Mouse (Mus musculus) adrenal gland, postnatal 10 days (tissue): ENCODE data around the gene Adam8. TPM values are rescaled to one million over a fixed set of nuclear protein-coding genes. Genes with fewer than 3 reads are reported as not detected.

ENCODE experiments used
- DNase-seq: peaks from one replicate; pipeline ENCODE4 v3.0.0; 2021; ENCODE audit warnings: mixed read lengths
- total RNA-seq, 2 experiments: library from RNA; stranded (reverse); gene quantifications; 2 replicates each; pipeline ENCODE4 v1.2.3; 2021

The Adam8 gene
- total RNA-seq, 2 experiments from 2014 or later: 1.9 to 2.9 TPM

- DNase-seq: peak; percentile 37
These were observed 13.2 kb downstream of the Adam8 start for GRCm38 (mm10) chr7:139979011-139979719.

GRCm38 (mm10) chr7:139978278-139978892 lies 14.0 kb downstream of the Adam8 start, which contains the start of gene 6430531B16Rik:
TSS of gene 6430531B16Rik (minus strand) at chr7:139978755.
- DNase-seq: peak; percentile 93

GRCm38 (mm10) chr7:139975471-139975870 lies 16.9 kb downstream of the Adam8 start:
- DNase-seq: no peak

GRCm38 (mm10) chr7:139974307-139974706 lies 18.1 kb downstream of the Adam8 start:
- no peak for DNase-seq

GRCm38 (mm10) chr7:139972923-139973331 lies 19.4 kb downstream of the Adam8 start:
- DNase-seq: no peak

GRCm38 (mm10) chr7:139971436-139971835 lies 20.9 kb downstream of the Adam8 start:
- peak; percentile 54 for DNase-seq

- DNase-seq: no peak
These were observed 21.4 kb downstream of the Adam8 start for GRCm38 (mm10) chr7:139970979-139971378.

GRCm38 (mm10) chr7:139970216-139970919 lies 22.0 kb downstream of the Adam8 start:
- DNase-seq: no peak

- DNase-seq: peak; percentile 91
These were observed 22.8 kb downstream of the Adam8 start for GRCm38 (mm10) chr7:139969348-139970130.

GRCm38 (mm10) chr7:139968428-139968827 lies 23.9 kb downstream of the Adam8 start:
- DNase-seq: no peak

- no peak for DNase-seq
These were observed 25.2 kb downstream of the Adam8 start for GRCm38 (mm10) chr7:139967175-139967574.

GRCm38 (mm10) chr7:139963814-139964213 lies 28.5 kb downstream of the Adam8 start:
- DNase-seq: no peak

- DNase-seq: peak; percentile 80
These were observed 31.2 kb downstream of the Adam8 start for GRCm38 (mm10) chr7:139961141-139961540.

GRCm38 (mm10) chr7:139957958-139958357 lies 34.4 kb downstream of the Adam8 start:
- peak; percentile 69 for DNase-seq

GRCm38 (mm10) chr7:139957437-139957836 lies 34.9 kb downstream of the Adam8 start:
- no peak for DNase-seq

GRCm38 (mm10) chr7:139956658-139957057 lies 35.7 kb downstream of the Adam8 start:
- DNase-seq: no peak

GRCm38 (mm10) chr7:139955505-139955904 lies 36.9 kb downstream of the Adam8 start:
- no peak for DNase-seq

- DNase-seq: no peak
These were observed 40.2 kb downstream of the Adam8 start for GRCm38 (mm10) chr7:139951991-139952633.

GRCm38 (mm10) chr7:139951079-139951478 lies 41.3 kb downstream of the Adam8 start:
- DNase-seq: peak; percentile 57

- DNase-seq: peak; percentile 74
These were observed 41.9 kb downstream of the Adam8 start for GRCm38 (mm10) chr7:139950283-139950971.

- DNase-seq: peak; percentile 73
These were observed 42.5 kb downstream of the Adam8 start for GRCm38 (mm10) chr7:139949893-139950282.
